Mouse (Mus musculus): ENCODE results near the gene Mypop. TPM values are rescaled to one million over a fixed set of nuclear protein-coding genes. Genes with fewer than 3 reads are reported as not detected.
A peak's percentile ranks its signal among the peaks of the same experiment; 100 is the strongest.

Mypop gene
- polyA plus RNA-seq, 3 experiments from 2014 or later, result 2.1 to 2.7 (median 2.6) TPM

DNA sequence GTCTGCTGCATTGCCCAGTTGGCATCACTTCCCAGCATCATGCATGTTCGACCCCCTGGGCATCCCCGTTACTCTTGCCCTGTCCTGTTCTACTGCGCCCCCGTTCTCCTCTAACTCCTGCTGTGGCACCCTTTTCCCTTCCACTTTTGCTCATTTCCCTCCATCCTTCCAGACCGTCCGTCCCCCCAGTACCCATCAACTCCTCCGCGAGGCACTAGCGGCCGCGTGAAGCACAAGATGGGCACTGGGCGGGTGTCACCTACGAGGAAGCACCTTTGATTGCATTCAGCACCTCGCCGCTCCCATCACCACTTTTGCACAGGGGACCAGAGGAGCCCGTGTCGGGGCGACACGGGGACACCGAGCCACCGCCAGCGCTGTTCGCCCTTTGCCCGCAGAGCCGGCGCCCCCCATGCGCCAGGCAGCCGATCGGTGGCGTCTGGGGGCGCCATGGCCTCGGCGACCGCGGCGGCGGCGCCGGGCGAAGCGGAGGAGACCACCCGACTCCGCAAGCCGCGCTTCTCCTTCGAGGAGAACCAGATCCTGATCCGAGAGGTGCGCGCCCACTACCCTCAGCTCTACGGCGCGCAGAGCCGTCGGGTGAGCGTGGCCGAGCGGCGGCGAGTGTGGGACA is 732 bp downstream of the Mypop start:
- ATAC-seq, result no peak

DNA sequence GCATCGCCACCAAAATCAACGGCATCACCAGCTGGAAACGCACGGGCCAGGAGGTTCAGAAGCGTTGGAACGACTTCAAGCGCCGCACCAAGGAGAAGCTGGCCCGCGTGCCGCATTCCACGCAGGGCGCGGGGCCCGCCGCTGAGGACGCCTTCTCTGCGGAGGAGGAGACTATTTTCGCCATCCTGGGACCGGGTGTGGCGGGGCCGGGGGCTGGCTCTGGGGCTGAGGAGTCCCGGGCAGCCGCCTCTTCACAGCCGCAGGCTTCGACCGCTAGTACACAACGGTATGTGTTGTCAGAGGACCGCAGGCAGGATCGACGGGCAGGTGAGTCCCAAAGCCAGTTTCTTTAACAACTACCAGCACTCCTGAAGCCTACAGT is 1.2 kb downstream of the Mypop start:
- ATAC-seq, result no peak

DNA sequence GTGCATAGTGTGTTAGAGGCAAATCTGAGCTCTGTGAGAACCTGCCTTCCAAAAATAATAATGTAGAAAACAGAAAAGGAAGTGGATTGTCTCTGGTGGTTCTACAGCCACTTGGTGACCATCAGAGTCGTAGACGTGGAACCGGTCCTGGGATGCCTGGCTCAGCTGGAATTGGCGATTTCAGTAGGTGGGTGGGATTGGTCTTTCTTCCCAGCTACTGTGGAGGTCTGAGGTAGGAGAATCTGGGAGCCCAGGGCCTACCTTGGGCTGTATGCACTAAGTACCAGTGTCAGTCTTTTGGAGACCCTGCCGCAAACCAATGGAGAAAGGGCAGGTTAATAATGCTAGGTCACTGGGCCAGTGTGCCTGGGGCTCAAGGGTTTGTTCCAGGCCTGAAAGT is 2.0 kb downstream of the Mypop start:
- ATAC-seq, result no peak

DNA sequence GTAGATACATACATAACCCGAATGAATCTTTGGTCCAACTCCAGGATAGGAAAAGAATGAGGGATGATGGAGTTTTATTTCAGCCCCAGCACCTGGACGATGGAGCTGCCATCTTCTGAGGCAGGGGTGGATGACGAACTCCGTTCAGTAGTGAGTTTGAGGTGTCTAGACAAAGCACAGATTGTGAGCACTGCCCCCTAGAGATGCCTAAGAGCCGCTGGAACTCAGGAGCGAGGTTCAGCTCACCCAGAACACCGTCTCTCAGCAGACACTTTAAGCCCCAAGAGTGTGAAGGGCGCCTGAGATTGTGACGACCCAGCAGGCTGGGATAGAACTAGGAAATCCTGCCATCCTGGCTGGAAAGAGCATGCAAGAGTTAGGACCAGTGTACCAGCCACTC is 7.8 kb downstream of the Mypop start:
- ATAC-seq, result no peak

DNA sequence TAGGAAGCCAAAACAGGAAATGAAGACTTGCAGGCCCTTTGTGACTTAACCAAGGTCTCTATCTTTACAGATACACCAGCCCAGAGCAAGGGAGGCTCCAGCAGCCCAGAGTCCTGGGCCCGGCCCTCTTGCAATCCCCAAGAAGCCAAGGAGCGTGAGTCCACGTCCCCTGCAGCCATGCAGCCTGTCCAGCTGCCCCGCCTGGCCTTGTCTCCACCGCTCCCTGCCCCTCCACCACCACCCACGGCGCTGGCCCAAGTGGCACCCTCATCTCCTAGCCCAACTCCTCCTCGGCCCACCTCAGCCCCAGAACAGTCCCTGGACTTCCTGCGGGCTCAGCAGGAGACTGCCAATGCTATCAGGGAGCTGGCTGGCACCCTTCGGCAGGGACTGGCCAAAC is 9.4 kb downstream of the Mypop start:
- no peak for ATAC-seq

DNA sequence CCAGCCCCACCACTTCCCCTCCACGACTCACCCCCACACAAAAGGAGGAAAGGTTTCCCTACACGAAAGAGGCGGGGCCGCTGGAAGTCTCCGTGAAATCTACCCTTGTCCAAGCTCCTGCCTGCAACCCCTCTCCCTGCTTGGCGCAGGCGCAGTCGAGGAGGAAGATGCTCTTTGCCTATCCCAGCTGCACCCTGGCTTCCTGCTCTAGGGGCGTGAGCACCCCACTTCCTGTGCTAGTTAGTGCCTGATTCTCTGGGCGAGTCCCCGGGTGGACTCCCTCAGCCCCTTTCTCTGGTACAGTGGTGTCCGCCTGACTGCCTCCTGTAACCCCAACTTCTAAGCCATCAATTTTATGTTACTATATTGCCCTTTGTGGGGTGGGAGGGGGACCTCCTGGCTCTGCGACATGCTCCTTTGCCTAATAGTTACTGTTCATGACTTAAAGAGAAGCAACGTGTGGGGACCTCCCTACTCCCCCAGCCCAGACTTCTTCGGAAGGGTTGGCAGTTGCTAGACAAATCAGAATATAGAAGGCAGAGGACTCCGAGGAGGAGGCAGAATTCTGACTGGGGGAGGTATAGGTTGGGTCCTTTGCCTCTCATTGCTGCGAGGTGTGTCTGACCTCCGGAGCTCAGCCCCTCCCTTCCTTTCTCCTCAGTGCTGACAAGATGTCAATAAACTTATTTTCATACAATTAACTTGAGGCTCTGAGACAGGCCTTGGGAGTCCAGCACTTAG is 10.2 kb downstream of the Mypop start:
- peak; percentile 77 for ATAC-seq

DNA sequence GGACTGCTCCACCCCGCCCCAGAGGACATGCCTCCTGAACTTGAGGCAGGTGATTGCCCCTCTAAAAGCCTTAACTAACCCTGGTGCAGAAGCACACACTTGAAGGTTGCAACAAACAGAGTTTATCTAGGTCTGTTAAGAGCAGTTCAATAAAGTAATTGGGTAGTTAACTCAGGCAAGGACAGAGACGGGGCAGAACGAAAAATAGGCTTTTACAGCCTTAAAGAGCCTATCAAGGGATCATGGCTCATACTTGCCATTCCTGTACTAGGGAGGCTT is 10.7 kb downstream of the Mypop start:
- no peak for ATAC-seq

DNA sequence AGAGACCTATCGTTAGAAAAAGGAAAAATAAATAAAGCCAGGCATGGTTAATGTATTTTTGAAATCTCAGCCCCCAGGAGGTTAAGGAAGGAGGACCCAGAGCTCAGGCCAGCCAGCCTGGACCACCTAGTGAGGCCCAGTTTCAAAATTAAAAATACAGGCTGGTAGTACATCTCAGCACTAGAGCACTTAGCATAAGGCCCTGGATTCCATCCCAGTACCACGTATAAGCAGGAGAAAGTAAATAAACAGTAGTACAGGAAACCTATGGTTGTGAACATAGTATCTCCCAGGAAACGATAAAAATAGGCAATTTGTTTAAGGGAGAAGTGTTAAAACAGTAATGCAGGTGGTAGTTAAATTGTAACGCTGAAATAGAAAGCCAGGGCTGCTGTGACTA is 11.1 kb downstream of the Mypop start:
- no peak for ATAC-seq

DNA sequence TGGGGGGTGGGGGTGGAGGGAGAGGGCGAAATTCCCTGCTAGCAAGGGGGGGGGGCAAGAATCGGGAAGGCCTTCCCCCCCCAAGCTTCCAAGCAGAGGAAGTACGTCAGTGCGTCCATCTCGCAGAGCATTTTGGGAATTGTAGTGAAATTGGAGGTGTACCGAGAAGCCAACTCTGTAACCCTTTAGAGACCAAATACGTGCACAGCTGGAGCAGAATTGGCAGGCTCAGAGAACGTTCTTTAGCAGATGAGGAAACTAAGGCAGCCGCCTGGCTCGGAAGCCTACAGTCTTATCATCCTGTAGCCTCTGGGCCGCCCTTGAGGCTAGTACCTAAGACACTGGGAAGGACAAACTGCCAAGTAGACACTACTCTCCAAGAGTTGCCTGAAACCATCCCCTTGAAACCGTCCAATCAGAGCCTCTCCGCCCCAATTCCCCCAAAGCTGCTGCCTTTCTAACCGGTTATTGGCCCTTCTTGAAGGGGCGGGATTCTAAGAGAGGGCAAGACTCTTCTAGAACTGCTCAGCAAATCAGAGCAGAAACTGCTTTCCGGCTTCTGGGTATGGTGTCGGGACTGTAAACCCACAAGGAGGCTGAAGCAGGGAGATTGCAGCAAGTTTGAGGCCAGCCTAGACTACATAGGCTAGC is 11.9 kb downstream of the Mypop start:
- peak; percentile 42 for ATAC-seq

DNA sequence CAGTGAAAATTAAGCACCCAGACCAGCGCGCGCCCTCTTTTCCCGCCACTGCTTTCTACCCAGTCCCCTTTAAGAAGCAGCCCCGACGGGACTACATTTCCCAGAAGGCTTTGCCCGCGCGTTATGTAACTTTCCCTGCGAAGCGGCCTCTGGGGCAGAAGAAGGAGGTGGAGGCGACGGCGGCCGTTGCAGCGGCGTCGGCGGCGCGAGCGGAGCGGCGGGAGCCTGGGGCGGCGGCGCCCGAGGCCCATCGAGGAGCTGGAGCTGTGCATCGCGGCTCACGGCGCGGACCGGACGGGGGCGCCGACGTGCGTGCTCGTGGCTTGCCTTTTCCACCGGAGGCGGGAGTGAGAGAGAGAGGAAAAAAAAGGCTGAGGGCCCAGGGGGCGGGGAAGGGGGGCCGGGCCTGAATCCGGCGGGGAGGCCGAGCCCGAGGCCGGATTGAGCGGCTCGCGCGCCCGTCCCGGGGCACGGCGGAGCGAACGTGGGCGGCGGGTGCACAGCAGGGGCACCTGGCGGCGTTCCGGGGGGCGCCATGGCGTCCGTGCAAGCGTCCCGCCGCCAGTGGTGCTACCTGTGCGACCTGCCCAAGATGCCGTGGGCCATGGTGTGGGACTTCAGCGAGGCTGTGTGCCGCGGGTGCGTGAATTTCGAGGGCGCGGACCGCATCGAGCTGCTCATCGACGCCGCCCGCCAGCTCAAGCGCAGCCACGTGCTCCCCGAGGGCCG is 13.0 kb downstream of the Mypop start, which contains the start of gene Irf2bp1:
TSS of gene Irf2bp1 (plus strand) at position 143 of the 729 bp plus-strand sequence.
- ATAC-seq, result peak; percentile 64

DNA sequence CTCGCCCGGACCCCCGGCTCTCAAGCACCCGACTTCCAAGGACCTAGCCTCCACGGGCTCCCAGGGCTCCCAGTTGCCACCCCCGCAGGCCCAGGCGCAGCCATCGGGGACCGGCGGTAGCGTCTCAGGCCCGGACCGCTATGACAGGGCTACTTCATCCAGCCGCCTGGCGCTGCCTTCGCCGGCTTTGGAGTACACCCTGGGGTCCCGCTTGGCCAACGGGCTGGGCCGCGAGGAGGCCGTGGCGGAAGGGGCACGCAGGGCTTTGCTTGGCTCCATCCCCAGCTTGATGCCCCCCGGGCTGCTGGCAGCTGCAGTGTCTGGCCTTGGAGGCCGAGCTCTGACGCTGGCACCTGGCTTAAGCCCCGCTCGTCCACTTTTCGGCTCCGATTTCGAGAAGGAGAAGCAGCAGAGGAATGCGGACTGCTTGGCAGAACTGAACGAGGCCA is 13.6 kb downstream of the Mypop start:
- ATAC-seq, result no peak

DNA sequence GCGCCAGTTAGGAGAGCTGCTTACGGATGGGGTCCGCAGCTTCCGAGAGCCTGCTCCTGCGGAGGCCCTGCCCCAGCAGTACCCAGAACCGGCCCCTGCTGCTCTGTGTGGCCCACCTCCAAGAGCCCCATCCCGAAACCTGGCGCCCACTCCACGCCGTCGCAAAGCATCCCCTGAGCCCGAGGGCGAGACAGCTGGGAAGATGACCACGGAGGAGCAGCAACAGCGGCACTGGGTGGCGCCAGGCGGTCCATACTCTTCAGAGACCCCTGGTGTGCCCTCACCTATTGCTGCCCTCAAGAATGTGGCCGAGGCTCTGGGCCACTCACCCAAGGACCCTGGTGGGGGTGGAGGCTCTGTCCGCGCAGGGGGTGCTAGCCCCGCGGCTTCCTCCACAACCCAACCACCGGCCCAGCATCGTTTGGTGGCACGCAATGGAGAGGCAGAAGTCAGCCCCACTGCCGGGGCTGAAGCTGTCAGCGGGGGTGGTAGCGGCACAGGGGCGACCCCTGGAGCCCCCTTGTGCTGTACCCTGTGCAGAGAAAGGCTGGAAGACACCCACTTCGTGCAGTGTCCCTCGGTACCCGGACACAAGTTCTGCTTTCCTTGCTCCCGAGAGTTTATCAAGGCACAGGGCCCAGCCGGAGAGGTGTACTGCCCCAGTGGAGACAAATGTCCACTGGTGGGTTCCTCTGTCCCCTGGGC is 14.5 kb downstream of the Mypop start:
- ATAC-seq, result no peak

DNA sequence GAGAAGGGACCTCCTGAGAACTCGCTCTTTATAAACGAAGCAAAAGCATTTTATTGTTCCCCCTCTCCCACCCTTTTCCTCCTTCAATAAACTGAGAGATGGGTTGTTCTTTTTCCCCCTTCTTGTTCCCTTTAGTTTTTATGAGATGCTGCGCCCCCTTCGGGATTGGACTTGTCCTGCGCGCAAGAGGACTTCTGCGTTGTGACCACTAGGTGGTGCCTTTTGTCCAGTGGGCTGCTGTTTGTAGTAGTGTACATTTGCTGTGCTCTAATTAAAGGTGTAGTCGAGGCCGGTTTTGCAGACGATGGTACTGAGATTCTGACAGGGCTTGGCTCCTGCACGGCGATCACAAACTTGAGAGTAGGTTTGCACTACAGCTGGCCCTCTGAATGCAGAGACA is 15.4 kb downstream of the Mypop start:
- peak; percentile 38 for ATAC-seq

DNA sequence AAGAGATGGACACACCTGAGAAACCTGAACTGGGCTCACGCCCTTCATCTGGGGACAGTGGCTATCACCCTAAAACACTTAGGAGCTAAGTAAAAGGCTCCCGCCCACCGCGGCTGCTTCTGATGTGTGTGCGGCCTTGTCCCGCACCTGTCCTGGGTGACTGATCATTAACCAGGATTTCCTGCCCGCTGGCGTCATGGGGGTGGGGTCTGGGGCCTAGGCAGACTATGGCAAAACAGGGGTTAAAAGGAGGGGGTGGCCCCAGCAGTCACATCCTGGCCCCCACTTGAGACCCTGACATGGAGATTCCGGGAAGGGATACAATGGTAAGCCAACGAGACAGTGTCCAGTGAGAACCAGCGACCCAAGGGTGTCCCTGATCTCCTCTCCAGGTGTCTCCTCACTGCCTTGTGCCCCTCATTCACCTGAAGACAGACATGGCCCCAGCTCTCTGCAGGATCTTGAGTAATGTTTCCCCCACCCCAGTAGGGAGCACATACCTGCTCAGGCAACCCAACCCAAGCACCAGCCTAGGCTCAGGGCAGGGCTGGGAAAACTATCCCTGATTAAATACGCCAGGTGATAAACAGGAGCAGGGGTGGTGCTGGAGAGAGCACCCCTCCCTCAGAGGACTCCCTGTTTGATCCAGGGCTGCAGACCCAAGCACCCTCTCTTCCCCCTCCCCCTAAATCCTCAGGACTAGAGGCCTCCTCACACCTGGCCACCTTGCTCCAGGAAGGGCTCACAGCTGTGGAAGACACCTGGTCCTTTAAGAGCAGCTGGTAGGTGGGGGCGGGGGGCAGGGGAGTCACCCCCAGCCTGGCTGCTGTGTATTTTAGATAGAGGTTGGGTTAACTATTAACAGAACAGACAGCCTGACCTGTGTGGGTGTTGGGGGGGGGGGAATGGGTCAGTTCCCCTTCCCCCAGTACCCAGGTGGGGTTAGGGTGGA is 16.3 kb downstream of the Mypop start:
- ATAC-seq, result no peak

DNA sequence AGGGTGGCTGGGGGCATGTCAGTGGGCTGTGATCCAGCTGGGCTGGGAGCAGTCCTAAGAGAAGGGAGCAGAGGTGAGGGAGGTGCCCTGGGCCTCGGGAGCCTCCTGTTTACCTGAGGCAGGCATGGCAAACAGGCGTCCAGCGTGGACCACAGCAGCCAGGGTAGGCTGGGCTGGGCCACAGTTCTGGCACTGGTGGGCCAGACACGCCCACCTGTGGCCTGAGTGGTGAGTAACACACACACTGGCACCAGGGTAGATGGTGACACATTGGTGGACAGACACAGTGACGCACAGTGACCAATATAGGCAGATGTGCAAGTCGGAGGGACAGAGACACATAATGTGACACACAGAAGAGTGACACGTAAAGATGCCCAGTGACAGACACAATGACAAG is 19.5 kb downstream of the Mypop start:
- ATAC-seq, result no peak

DNA sequence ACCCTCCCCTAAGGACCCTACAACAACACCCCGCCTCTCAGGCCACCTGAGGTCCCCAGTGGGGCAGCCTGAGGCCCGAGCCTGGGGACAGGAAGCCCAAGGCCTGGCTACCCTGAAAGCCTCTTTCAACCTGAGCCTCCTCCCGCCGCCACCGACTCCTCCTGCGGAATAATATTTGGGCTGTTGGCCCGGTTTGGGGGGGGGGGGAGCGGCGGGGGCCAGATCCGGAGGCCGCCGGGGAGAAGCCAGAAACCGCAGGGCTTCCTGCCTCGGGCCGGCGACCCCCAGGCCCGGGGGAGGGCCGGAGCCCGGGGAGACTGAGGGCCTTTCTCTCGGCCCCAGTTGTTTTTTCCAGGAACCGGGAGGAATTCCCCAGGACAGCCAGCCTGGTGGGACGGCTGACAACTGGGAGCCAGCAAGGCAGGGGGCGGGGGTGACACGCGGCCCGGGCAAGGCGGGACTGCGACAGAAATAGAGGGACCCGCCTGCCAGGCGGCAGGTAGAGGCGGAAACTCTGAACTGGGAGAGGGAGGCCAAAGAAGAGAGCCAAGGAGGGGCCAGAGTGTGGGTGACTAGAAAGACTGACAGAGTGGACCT is 21.1 kb downstream of the Mypop start:
- ATAC-seq, result no peak

DNA sequence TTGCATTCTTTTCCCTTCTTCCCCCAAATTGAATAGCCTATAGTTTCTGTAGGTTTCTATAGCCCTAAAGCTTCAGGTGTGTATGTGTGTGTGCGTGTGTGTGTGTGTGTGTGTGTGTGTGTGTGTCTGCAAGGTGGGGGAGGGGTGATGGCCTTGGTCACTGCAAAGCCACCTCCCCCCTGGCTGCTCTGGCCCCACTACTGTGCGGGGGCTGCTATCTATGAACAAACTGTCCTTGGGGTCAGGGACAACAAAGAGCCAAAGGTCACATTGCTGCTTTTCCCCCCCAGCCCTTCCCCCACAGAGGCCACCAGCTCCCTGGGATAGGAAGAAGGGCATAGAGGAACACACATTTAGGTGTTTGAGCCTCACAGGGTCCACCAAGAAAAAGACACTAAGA is 21.8 kb downstream of the Mypop start:
- ATAC-seq, result no peak

DNA sequence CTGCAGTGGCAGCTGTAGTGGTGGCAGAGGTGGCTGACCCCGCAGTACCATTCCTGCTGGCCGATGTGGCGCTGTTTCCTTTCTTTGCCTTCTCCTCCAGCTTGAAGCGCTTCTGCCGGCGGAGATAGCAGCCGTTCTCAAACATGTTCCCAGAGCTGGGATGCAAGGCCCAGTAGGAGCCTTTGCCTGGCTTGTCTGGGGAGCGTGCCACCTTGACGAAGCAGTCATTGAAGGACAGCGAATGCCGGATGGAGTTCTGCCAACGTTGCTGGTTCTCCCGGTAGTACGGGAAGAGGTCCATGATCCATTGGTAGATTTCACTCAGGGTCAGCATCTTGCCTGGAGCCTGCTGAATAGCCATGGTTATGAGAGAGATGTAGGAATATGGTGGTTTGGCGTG is 23.4 kb downstream of the Mypop start:
- ATAC-seq, result no peak

DNA sequence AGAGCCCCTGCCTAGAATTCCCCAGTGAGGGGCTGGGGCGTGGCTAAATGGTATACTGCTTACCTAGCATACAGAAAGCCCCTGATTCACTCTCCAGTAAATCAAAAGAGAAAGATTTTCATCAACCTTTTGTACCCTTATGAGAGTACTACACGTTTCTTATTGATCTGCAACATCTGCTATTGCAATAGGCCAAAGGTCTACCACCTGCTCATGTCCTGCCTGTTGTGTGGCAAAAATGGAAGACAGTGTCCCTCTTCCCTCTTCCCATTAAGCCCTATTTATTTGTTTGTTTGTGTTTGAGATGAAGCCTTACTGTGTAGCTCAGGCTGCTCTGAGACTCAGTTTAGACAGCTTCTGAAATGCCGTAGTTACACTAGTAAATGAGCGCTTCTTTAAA is 25.0 kb downstream of the Mypop start:
- ATAC-seq, result no peak

DNA sequence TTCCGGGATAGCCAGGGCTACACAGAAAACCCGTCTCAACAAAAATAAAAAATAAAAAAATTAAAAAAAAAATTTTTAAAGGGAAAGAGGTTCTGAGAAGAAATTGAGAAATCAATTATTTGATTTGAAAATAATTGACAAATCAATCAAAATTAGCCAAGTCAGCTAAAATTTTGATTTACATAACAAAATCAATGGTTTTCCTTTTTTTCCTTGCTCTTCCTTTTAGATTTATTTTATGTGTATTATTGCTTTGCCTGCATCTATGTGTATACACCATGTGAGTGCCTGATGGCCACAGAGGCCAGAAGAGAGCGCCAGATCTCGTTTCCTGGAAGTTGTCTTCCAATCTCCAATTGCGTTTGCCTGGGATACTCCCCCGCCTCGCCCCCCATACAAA is 26.9 kb downstream of the Mypop start:
- ATAC-seq, result no peak

DNA sequence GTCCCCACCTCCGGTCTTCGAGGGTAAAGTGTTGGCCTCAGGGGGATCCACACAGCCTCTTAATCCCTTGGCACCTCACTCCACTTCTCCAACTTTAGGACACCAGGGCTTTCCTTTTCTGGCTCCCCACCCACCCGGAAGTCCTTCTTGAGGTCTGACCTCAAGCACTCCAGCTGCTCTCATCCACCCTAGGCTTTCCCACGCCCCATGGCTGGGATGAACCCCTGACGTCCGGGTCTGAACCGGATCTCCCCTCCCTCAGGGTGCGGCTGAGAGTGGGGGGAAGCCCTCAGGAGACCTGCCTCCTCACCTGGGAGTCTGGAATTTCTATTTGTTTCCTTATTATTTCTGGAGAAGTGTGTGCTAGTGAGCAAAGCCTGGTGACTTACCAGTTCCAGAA is 30.0 kb downstream of the Mypop start:
- ATAC-seq, result no peak
